Mouse (Mus musculus): ENCODE measurements around the gene Rims1.

The Rims1 gene

GRCm38 (mm10) chr1:22805726-22806625, at the start of gene Rims1:
Gene Rims1 (minus strand): TSS chr1:22805994.
- DNase-seq (ENCODE audit: low read depth, low spot score), result no peak

GRCm38 (mm10) chr1:22806626-22807096, 867 bp upstream of the Rims1 start:
- no peak for DNase-seq (ENCODE audit: low read depth, low spot score)

- no peak for DNase-seq (ENCODE audit: low read depth, low spot score)
Observed at GRCm38 (mm10) chr1:22805025-22805725, 619 bp downstream of the Rims1 start.

GRCm38 (mm10) chr1:22804148-22804885, 1.5 kb downstream of the Rims1 start:
- no peak for DNase-seq (ENCODE audit: low read depth, low spot score)

DNA sequence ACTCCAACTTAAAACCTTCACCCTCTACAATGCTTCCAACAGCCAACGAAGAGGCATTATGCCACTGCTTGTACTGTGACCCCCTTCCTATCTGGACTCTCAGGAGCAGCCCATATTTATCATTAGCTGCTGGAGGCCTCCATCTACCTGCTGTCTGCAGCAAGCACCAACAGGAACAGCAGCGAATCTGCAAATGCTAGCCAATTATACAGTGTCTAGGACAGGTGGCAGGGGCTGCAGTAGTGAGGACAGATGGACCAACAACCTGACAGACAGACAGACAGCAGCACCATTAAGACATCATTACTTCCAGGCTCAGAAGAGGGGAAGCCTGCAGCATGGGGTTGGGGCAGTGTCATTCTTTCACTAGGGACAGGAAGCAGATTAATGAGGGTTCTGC, 2.3 kb downstream of the Rims1 start:
- no peak for DNase-seq (ENCODE audit: low read depth, low spot score)

GRCm38 (mm10) chr1:22800276-22800675, 5.5 kb downstream of the Rims1 start:
- no peak for DNase-seq (ENCODE audit: low read depth, low spot score)

DNA sequence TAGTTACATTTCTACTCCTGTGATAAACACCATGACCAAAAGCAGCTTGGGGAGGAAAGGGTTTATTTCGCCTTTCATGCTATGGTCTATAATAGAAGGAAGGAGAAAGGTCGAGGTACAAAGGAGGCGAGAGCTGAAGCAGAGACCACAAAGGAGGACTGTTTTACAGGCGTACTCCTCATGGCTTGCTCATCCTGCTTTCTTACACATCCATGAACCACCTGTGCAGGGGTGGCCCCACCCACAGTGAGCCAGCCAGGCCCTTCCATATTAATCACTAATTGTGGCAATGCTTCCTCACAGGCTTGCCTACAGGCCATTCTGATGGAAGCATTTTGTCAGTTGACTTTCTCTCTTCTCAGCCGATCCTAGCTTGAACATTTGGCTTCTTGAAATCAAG, 8.7 kb downstream of the Rims1 start:
- no peak for DNase-seq (ENCODE audit: low read depth, low spot score)

DNA sequence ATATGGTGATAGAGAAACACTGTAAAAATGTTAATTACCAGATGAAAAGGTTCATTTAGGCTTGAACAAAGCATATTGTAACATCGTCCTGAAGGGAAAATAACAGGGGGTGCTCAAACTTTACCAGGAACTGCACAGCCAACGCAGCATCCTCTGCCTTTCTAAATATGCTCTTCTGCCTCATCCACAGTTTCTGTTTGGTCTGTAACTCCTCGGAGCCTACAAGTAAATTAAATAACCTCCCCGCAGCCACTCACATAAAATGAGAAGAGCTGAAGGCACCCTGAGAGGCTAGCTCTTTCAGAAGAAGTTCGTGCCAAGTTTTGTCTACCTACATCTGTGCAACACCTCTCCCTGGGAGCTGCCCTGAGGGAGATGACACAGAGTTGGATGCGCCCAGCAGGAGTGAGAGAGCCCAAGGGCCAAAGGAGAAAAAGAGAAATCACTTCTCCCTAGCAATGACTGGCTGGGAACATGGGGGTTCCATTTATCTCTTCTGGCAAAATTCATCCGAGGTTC, 16.3 kb downstream of the Rims1 start:
- no peak for DNase-seq (ENCODE audit: low read depth, low spot score)

DNA sequence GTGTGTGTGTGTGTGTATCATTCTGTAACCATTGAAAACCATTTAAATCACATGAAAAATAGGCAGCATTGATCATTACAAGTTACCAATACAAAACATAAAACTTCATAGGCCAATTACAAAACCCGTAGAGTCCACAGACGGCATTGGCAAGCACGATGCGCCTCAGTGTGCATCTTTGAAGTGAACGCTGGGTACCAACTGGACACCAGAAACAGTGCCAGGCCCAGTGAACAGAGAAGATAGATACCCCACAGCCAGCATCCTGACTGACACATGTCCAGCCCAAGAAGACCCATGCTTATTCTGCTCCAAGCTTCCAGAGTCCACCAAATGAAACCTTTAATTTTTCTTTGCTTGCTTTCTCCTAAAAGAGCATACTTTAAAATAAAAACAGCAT, 18.2 kb downstream of the Rims1 start:
- no peak for DNase-seq (ENCODE audit: low read depth, low spot score)

GRCm38 (mm10) chr1:22770530-22771254, 35.1 kb downstream of the Rims1 start:
- no peak for DNase-seq (ENCODE audit: low read depth, low spot score)

GRCm38 (mm10) chr1:22763376-22763775, 42.4 kb downstream of the Rims1 start:
- no peak for DNase-seq (ENCODE audit: low read depth, low spot score)

- no peak for DNase-seq (ENCODE audit: low read depth, low spot score)
Observed at GRCm38 (mm10) chr1:22762780-22763179, 43.0 kb downstream of the Rims1 start.

DNA sequence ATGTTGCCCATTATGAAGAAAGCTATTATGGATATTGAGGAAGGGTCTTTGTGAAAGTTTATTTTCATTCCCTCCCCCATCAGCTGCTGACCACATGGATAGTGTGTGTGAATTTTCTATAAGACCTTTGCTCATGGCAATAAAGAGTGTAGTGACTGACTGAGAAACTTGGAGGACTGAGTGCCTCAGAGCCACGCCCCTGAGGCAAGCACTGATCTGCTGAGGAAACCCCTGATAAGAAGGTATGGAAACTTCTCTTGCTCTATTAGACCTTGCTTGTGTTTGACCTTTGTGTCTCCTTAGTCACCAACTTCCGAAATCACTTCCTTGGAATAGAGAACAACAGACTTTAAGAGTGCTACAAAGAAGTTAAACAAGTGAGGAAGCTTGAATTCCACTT, 55.3 kb downstream of the Rims1 start:
- no peak for DNase-seq (ENCODE audit: low read depth, low spot score)

GRCm38 (mm10) chr1:22744655-22745054, 61.1 kb downstream of the Rims1 start:
- no peak for DNase-seq (ENCODE audit: low read depth, low spot score)

GRCm38 (mm10) chr1:22737491-22737890, 68.3 kb downstream of the Rims1 start:
- no peak for DNase-seq (ENCODE audit: low read depth, low spot score)

DNA sequence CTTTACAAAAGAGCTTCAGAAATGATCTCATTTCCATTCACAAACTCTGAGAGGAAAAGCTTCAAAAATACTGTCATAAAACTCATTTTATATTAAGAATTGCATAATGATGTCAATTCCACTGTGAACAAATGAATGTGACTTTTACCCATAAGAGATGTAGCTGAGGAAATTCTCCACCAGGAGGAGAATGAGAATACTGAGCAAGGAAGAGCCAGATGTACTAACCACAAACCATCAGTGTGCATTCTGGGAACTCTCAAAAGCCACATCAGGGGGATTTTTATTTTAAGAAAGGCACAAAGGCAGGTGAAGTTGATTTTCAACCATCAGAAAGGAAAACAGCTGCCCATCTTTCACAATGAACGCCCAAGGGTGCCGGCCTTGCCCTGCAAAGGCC, 71.4 kb downstream of the Rims1 start:
- no peak for DNase-seq (ENCODE audit: low read depth, low spot score)

DNA sequence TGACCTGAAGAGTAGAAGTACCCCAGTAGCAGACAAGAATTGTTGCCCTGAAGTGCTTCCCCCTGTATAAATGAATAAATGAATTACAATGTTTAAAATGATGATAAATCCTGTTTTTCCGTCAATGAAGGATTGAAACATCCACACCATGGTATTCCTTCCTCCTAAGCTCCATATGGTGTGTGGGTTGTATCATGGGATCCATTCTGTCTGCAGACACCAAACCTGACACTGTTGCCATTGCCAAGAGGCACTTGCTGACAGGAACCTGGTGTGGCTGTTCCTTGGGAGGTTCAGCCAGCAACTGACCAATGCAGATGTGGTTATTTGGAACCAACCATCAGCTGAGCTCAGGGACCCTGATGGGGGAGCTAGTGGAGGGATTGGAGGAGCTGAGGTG, 72.5 kb downstream of the Rims1 start:
- no peak for DNase-seq (ENCODE audit: low read depth, low spot score)

GRCm38 (mm10) chr1:22728207-22728606, 77.6 kb downstream of the Rims1 start:
- no peak for DNase-seq (ENCODE audit: low read depth, low spot score)

- no peak for DNase-seq (ENCODE audit: low read depth, low spot score)
Observed at GRCm38 (mm10) chr1:22721706-22722105, 84.1 kb downstream of the Rims1 start.

DNA sequence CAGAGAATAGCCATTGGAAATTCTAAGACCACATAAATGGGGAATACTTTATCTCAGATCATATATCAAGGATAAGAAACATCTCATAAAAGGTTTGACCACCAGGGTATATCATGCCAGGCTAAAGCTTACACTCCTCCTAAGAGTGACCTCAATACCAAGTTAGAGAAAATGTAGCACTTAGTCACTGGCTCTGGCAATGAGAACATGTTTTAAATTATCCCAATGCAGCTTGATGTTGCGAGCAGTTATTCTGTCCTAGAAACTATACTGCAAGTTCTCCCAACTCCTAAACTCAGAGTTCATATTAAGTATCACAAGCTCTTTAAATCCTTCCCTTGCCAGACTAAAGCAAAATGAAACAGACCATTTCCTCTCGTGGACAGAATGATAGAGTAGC, 85.1 kb downstream of the Rims1 start:
- DNase-seq (ENCODE audit: low read depth, low spot score), result no peak

DNA sequence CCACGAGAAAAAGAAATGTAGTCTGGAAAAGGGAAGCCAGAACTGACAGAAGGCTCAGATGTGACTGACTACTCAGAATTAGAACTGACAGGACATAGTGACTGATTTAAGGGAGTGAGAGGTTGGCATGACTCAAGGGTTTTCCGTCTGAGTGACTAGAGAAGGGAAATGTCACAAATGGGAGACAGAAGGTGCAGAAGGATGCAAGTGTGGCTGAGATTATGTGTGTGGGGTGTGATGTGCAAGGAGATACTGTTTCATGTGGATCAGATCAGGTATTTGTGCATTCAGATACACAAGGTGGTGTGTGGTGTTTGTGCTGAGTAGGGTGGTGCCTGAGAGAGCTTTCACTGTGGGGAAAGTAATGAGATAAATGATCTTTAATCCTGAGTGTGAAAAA, 96.3 kb downstream of the Rims1 start:
- DNase-seq (ENCODE audit: low read depth, low spot score), result no peak

All from skeletal muscle tissue, adult 2 months (tissue).